Comparison of ENCODE assay signal across 10 mouse cellular contexts in the genomic region with DNA sequence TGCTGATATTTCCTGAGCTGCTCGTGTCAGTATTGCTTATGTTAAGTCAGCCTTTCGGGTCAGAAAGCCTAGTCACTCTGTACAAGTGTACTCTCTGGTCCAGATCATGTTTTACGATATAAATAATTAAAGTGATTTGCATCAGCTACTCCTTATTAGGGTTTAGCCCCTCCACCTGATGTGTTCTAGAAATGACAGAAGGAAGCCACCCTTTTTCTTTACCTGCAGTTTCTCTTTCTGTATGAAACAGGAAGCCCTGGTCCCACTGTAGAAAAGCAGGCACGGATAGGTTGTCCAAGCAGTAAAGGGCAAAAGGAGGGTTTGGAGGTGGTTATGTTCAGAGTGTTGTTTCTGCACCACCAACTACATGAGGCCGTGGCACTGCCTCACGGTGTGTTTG. TPM values are rescaled to one million over a fixed set of nuclear protein-coding genes. Genes with fewer than 3 reads are reported as not detected.
DNase-seq lines count a peak whose midpoint lies in the region; ATAC-seq and TF ChIP-seq lines count a peak whose summit lies in the region.
"Had no signal": no experiment of that assay in that cellular context is flagged by ENCODE, and none has a peak within 500 bp of the region (broad histone marks: within the 10 kb centered on the region; RNA-seq: fewer than 3 reads in every experiment).

No protein-coding gene starts in this region.

- no peak overlapping the region for H3K27ac ChIP-seq in heart, embryonic 11.5 days (ENCODE audit: low read depth, low read length)
- H3K27ac ChIP-seq in hindbrain, embryonic 10.5 days, result no peak overlapping the region
- H3K27ac ChIP-seq in macrophage, result no peak overlapping the region

- H3K9me3 ChIP-seq in heart, embryonic 11.5 days (replicated peaks; ENCODE audit: control insufficient read depth, low read length), result no peaks in the 10 kb centered on the region
- no peaks in the 10 kb centered on the region for H3K9me3 ChIP-seq in E14TG2a.4 (ENCODE audit: low read length)
- no peaks in the 10 kb centered on the region for H3K9me3 ChIP-seq in hindbrain, embryonic 10.5 days

- ATAC-seq in heart, embryonic 11.5 days (replicated peaks; ENCODE audit: insufficient number of reproducible peaks, low FRiP score, low TSS enrichment), result no peak

- peaks cover 8% of the 10 kb centered on the region for H3K4me1 ChIP-seq in heart, embryonic 11.5 days (ENCODE audit: control insufficient read depth, insufficient read depth, low read length)
- H3K4me1 ChIP-seq in E14TG2a.4 (replicated peaks; ENCODE audit: low read depth, low read length), result peaks cover 61% of the 10 kb centered on the region
- peaks cover 24% of the 10 kb centered on the region for H3K4me1 ChIP-seq in hindbrain, embryonic 10.5 days (replicated peaks)

- H3K36me3 ChIP-seq in heart, embryonic 11.5 days (ENCODE audit: control insufficient read depth, insufficient read depth, low read length), result peaks cover 7% of the 10 kb centered on the region; the same call in 1 of the 2 replicates
- H3K36me3 ChIP-seq in E14TG2a.4 (ENCODE audit: insufficient read depth, low read length) (peaks cover 61% of the 10 kb centered on the region), macrophage (ENCODE audit: inconsistent target) (peaks cover 41% of the 10 kb centered on the region; the same call in 1 of the 2 replicates)
- H3K36me3 ChIP-seq in hindbrain, embryonic 10.5 days, result peaks cover 54% of the 10 kb centered on the region

- H3K27me3 ChIP-seq in heart, embryonic 11.5 days (ENCODE audit: control insufficient read depth, insufficient read depth, low read length), result no peaks in the 10 kb centered on the region
- H3K27me3 ChIP-seq in E14TG2a.4 (ENCODE audit: insufficient read depth, low read length), result no peaks in the 10 kb centered on the region
- H3K27me3 ChIP-seq in hindbrain, embryonic 10.5 days (ENCODE audit: insufficient read depth, poor library complexity, severe bottlenecking), result no peaks in the 10 kb centered on the region

- WGBS in heart, embryonic 11.5 days (ENCODE audit: insufficient replicate concordance), result 70% methylated on average over 6 of the region's 6 CpGs
- WGBS in hindbrain, embryonic 10.5 days, result 80% methylated on average over 6 of the region's 6 CpGs
- WGBS in macrophage (ENCODE audit: missing documents), result 44% methylated on average over 6 of the region's 6 CpGs

- DNase-seq in heart, adult 9 months (ENCODE audit: low spot score in 2 of 2), result no peak
- no peak for DNase-seq in hindbrain, embryonic 10.5 days (ENCODE audit: low spot score)
- no peak for DNase-seq in frontal cortex, postnatal 14 days (ENCODE audit: low spot score in 2 of 2)
- no peak for DNase-seq in adrenal gland, adult (ENCODE audit: inconsistent age in 2 of 2, low spot score in 1 of 2)
- DNase-seq in spleen, postnatal 4 days (ENCODE audit: low spot score in 2 of 2), result no peak
- DNase-seq: cerebellum, adult 9-10 months had no signal

- H3K4me3 ChIP-seq in heart, embryonic 11.5 days (ENCODE audit: low read depth, low read length), result peak overlapping the region; percentile 75; the same call in 1 of the 2 replicates
- H3K4me3 ChIP-seq in E14TG2a.4 (replicated peaks; ENCODE audit: low read length), result peak overlapping the region; percentile 100
- peak overlapping the region; percentile 91 for H3K4me3 ChIP-seq in hindbrain, embryonic 10.5 days
- peak overlapping the region; percentile 100 for H3K4me3 ChIP-seq in macrophage (ENCODE audit: inconsistent target)

- no peak overlapping the region for H3K9ac ChIP-seq in heart, embryonic 11.5 days (ENCODE audit: low read depth, low read length)

- H3K79me2 ChIP-seq in macrophage (ENCODE audit: inconsistent target), result peaks cover 61% of the 10 kb centered on the region

- peak overlapping the region; percentile 85 for H3K4me2 ChIP-seq in heart, embryonic 11.5 days

- no peak for TF ChIP-seq CTCF in E14TG2a.4 (conservative IDR thresholded peaks at IDR 0.05; ENCODE audit: low read length)

RNA-seq across cellular contexts. Expression of a gene that starts 1.5 kb away (rescaled TPM):
- polyA plus RNA-seq in heart, embryonic 11.5 days (2014; fragmentation: Nextera tagmentation; extraction: Ambion mirVana), result 11.0 and 13.5 TPM in 2 replicates
- polyA plus RNA-seq in hindbrain, embryonic 10.5 days (2016; fragmentation: Nextera tagmentation; extraction: Ambion mirVana), result 19.0 and 20.4 TPM in 2 replicates
- 10 to 100 TPM; 17.1 to 48.1 (median 33.1) TPM for total RNA-seq in macrophage (2018; cell fraction: chromatin; rRNA removed)
- total RNA-seq in macrophage (2018; cell fraction: cytosol; rRNA removed), result 10 to 100 TPM; 14.3 to 21.6 (median 16.3) TPM
- total RNA-seq in macrophage (2018; cell fraction: nucleus; rRNA removed), result 10 to 100 TPM; 20.6 to 40.7 (median 28.7) TPM
- 12.8 to 14.1 TPM (median 13.2 TPM) in 3 replicates for polyA plus RNA-seq in macrophage (2018)

RNA-seq across cellular contexts. Expression of a gene that starts 47.1 kb away (rescaled TPM):
- 25.4 and 28.0 TPM in 2 replicates for polyA plus RNA-seq in heart, embryonic 11.5 days (2014; fragmentation: Nextera tagmentation; extraction: Ambion mirVana)
- polyA plus RNA-seq in hindbrain, embryonic 10.5 days (2016; fragmentation: Nextera tagmentation; extraction: Ambion mirVana), result 38.3 and 48.2 TPM in 2 replicates
- total RNA-seq in macrophage (2018; cell fraction: chromatin; rRNA removed), result 10 to 100 TPM; 20.4 to 53.0 (median 32.5) TPM
- 10 to 100 TPM; 19.0 to 36.7 (median 26.0) TPM for total RNA-seq in macrophage (2018; cell fraction: cytosol; rRNA removed)
- total RNA-seq in macrophage (2018; cell fraction: nucleus; rRNA removed), result 10 to 100 TPM; 32.1 to 54.5 (median 41.1) TPM
- 12.5 to 25.5 TPM (median 17.8 TPM) in 3 replicates for polyA plus RNA-seq in macrophage (2018)

RNA-seq across cellular contexts. Expression of a gene that starts 47.6 kb away (rescaled TPM):
- 41.4 and 46.3 TPM in 2 replicates for polyA plus RNA-seq in heart, embryonic 11.5 days (2014; fragmentation: Nextera tagmentation; extraction: Ambion mirVana)
- 47.9 and 61.7 TPM in 2 replicates for polyA plus RNA-seq in hindbrain, embryonic 10.5 days (2016; fragmentation: Nextera tagmentation; extraction: Ambion mirVana)
- total RNA-seq in macrophage (2018; cell fraction: chromatin; rRNA removed), result 10 to 100 TPM in 2 of 26 experiments, 1 to 10 TPM in 23, not detected in 1; 1.4 to 13.2 (median 3.2) TPM
- total RNA-seq in macrophage (2018; cell fraction: cytosol; rRNA removed), result 10 to 100 TPM in 21 of 26 experiments, 1 to 10 TPM in 5; 7.3 to 16.0 (median 12.1) TPM
- 1 to 10 TPM; 1.8 to 9.8 (median 4.8) TPM for total RNA-seq in macrophage (2018; cell fraction: nucleus; rRNA removed)
- 2.6 to 13.3 TPM (median 13.0 TPM) in 3 replicates for polyA plus RNA-seq in macrophage (2018)

RNA-seq across cellular contexts. Expression of a gene that starts 58.6 kb away (rescaled TPM):
- 0.13 and 0.21 TPM in 2 replicates for polyA plus RNA-seq in heart, embryonic 11.5 days (2014; fragmentation: Nextera tagmentation; extraction: Ambion mirVana)
- polyA plus RNA-seq in hindbrain, embryonic 10.5 days (2016; fragmentation: Nextera tagmentation; extraction: Ambion mirVana), result 3.7 and 8.8 TPM in 2 replicates
- total RNA-seq in macrophage (2018; cell fraction: chromatin; rRNA removed), result not detected
- total RNA-seq in macrophage (2018; cell fraction: cytosol; rRNA removed), result under 1 TPM in 14 of 26 experiments, not detected in 12; 0.03 to 0.35 (median 0.20) TPM
- total RNA-seq in macrophage (2018; cell fraction: nucleus; rRNA removed), result under 1 TPM in 8 of 26 experiments, not detected in 18; 0.24 to 0.64 (median 0.30) TPM
- polyA plus RNA-seq in macrophage (2018), result 0.18 to 0.49 TPM (median 0.26 TPM) in 3 replicates
- polyA plus RNA-seq: liver, adult 2 months had no signal
